Mouse (Mus musculus): ENCODE results near the gene Klf2.

GRCm38 (mm10) chr8:72319921-72320802 is 1.3 kb downstream of the Klf2 start:
- no peak for TF ChIP-seq CTCF (conservative IDR thresholded peaks at IDR 0.05; ENCODE audit: insufficient read depth, insufficient read length, low read depth, low read length)
- TF ChIP-seq POLR2A (IDR thresholded peaks at IDR 0.05; ENCODE audit: low read depth, low read length) = no peak

All from kidney, adult 2 months (tissue).